Mouse (Mus musculus): ENCODE measurements at regions not wholly inside any gene's neighbourhood (a gene's known extent, or its start where the extent isn't known, plus 50 kb on each side); places are given as distances from the start of the nearest gene placed in this dataset.

GRCm38 (mm10) chr5:126954189-126954588 is 287.4 kb upstream of the Tmem132c start:
- Histone ChIP-seq H3K27ac (ENCODE audit: control insufficient read depth, insufficient read depth, low read depth, low read length, poor library complexity) (no peak overlapping the region), H3K4me3 (replicated peaks; ENCODE audit: control insufficient read depth, low read depth, low read length) (no peak overlapping the region), H3K4me1 (ENCODE audit: control insufficient read depth, insufficient read depth, low read length) (no peaks in the 10 kb centered on the region)
- WGBS: 68% methylated on average over 5 of the region's 5 CpGs
- TF ChIP-seq CTCF (IDR thresholded peaks at IDR 0.05; ENCODE audit: control insufficient read depth, insufficient read depth, low read length) (no peak), POLR2A (IDR thresholded peaks at IDR 0.05; ENCODE audit: borderline replicate concordance, control insufficient read depth, low read depth, low read length) (no peak)

GRCm38 (mm10) chr5:126954634-126955033 is 287.0 kb upstream of the Tmem132c start:
- Histone ChIP-seq H3K4me3 (replicated peaks; ENCODE audit: control insufficient read depth, low read depth, low read length) (no peak overlapping the region), H3K4me1 (ENCODE audit: control insufficient read depth, insufficient read depth, low read length) (no peaks in the 10 kb centered on the region), H3K27ac (ENCODE audit: control insufficient read depth, insufficient read depth, low read depth, low read length, poor library complexity) (no peak overlapping the region)
- whole genome bisulfite sequencing: 82% methylated on average over 6 of the region's 6 CpGs
- TF ChIP-seq POLR2A (IDR thresholded peaks at IDR 0.05; ENCODE audit: borderline replicate concordance, control insufficient read depth, low read depth, low read length): no peak
- no peak for TF ChIP-seq CTCF (IDR thresholded peaks at IDR 0.05; ENCODE audit: control insufficient read depth, insufficient read depth, low read length)

GRCm38 (mm10) chr5:126964577-126964976 is 277.0 kb upstream of the Tmem132c start:
- Histone ChIP-seq H3K4me1 (ENCODE audit: control insufficient read depth, insufficient read depth, low read length) (no peaks in the 10 kb centered on the region), H3K27ac (ENCODE audit: control insufficient read depth, insufficient read depth, low read depth, low read length, poor library complexity) (no peak overlapping the region), H3K4me3 (replicated peaks; ENCODE audit: control insufficient read depth, low read depth, low read length) (no peak overlapping the region)
- TF ChIP-seq CTCF (IDR thresholded peaks at IDR 0.05; ENCODE audit: control insufficient read depth, insufficient read depth, low read length) (no peak), POLR2A (IDR thresholded peaks at IDR 0.05; ENCODE audit: borderline replicate concordance, control insufficient read depth, low read depth, low read length) (no peak)
- 80% methylated on average over 4 of the region's 4 CpGs for WGBS

GRCm38 (mm10) chr5:126967076-126967475 is 274.5 kb upstream of the Tmem132c start:
- Histone ChIP-seq H3K4me3 (replicated peaks; ENCODE audit: control insufficient read depth, low read depth, low read length) (no peak overlapping the region), H3K27ac (ENCODE audit: control insufficient read depth, insufficient read depth, low read depth, low read length, poor library complexity) (no peak overlapping the region), H3K4me1 (ENCODE audit: control insufficient read depth, insufficient read depth, low read length) (no peaks in the 10 kb centered on the region)
- 69% methylated on average over 4 of the region's 4 CpGs for WGBS
- no peak for TF ChIP-seq CTCF (IDR thresholded peaks at IDR 0.05; ENCODE audit: control insufficient read depth, insufficient read depth, low read length)
- no peak for TF ChIP-seq POLR2A (IDR thresholded peaks at IDR 0.05; ENCODE audit: borderline replicate concordance, control insufficient read depth, low read depth, low read length)

- H3K27ac ChIP-seq (ENCODE audit: control insufficient read depth, insufficient read depth, low read depth, low read length, poor library complexity): no peak overlapping the region
- no peaks in the 10 kb centered on the region for H3K4me1 ChIP-seq (ENCODE audit: control insufficient read depth, insufficient read depth, low read length)
- WGBS: 80% methylated on average over 8 of the region's 8 CpGs
- H3K4me3 ChIP-seq (replicated peaks; ENCODE audit: control insufficient read depth, low read depth, low read length): no peak overlapping the region
- TF ChIP-seq CTCF (IDR thresholded peaks at IDR 0.05; ENCODE audit: control insufficient read depth, insufficient read depth, low read length) (no peak), POLR2A (IDR thresholded peaks at IDR 0.05; ENCODE audit: borderline replicate concordance, control insufficient read depth, low read depth, low read length) (no peak)
Observed at GRCm38 (mm10) chr5:126969373-126969772, 272.2 kb upstream of the Tmem132c start.

GRCm38 (mm10) chr5:126971284-126971683 is 270.3 kb upstream of the Tmem132c start:
- no peak for TF ChIP-seq CTCF (IDR thresholded peaks at IDR 0.05; ENCODE audit: control insufficient read depth, insufficient read depth, low read length)
- TF ChIP-seq POLR2A (IDR thresholded peaks at IDR 0.05; ENCODE audit: borderline replicate concordance, control insufficient read depth, low read depth, low read length): no peak
- Histone ChIP-seq H3K4me1 (ENCODE audit: control insufficient read depth, insufficient read depth, low read length) (no peaks in the 10 kb centered on the region), H3K27ac (ENCODE audit: control insufficient read depth, insufficient read depth, low read depth, low read length, poor library complexity) (no peak overlapping the region), H3K4me3 (replicated peaks; ENCODE audit: control insufficient read depth, low read depth, low read length) (no peak overlapping the region)
- 58% methylated on average over 2 of the region's 2 CpGs for WGBS

GRCm38 (mm10) chr5:126971981-126972380 is 269.6 kb upstream of the Tmem132c start:
- 67% methylated on average over 1 of the region's 1 CpGs for WGBS
- TF ChIP-seq CTCF (IDR thresholded peaks at IDR 0.05; ENCODE audit: control insufficient read depth, insufficient read depth, low read length) (no peak), POLR2A (IDR thresholded peaks at IDR 0.05; ENCODE audit: borderline replicate concordance, control insufficient read depth, low read depth, low read length) (no peak)

GRCm38 (mm10) chr5:126973425-126973824 is 268.2 kb upstream of the Tmem132c start:
- H3K4me1 ChIP-seq (ENCODE audit: control insufficient read depth, insufficient read depth, low read length): no peaks in the 10 kb centered on the region
- TF ChIP-seq POLR2A (IDR thresholded peaks at IDR 0.05; ENCODE audit: borderline replicate concordance, control insufficient read depth, low read depth, low read length) (no peak), CTCF (IDR thresholded peaks at IDR 0.05; ENCODE audit: control insufficient read depth, insufficient read depth, low read length) (no peak)
- no peak overlapping the region for H3K27ac ChIP-seq (ENCODE audit: control insufficient read depth, insufficient read depth, low read depth, low read length, poor library complexity)
- no peak overlapping the region for H3K4me3 ChIP-seq (replicated peaks; ENCODE audit: control insufficient read depth, low read depth, low read length)
- 56% methylated on average over 3 of the region's 3 CpGs for WGBS

More at GRCm38 (mm10) chr5:126971981-126972380, 269.6 kb upstream of the Tmem132c start:
- Histone ChIP-seq H3K4me1 (ENCODE audit: control insufficient read depth, insufficient read depth, low read length) (no peaks in the 10 kb centered on the region), H3K4me3 (replicated peaks; ENCODE audit: control insufficient read depth, low read depth, low read length) (no peak overlapping the region), H3K27ac (ENCODE audit: control insufficient read depth, insufficient read depth, low read depth, low read length, poor library complexity) (no peak overlapping the region)

- no peak overlapping the region for H3K27ac ChIP-seq (ENCODE audit: control insufficient read depth, insufficient read depth, low read depth, low read length, poor library complexity)
- H3K4me3 ChIP-seq (replicated peaks; ENCODE audit: control insufficient read depth, low read depth, low read length): no peak overlapping the region
- WGBS: 83% methylated on average over 3 of the region's 3 CpGs
- H3K4me1 ChIP-seq (ENCODE audit: control insufficient read depth, insufficient read depth, low read length): no peaks in the 10 kb centered on the region
- TF ChIP-seq CTCF (IDR thresholded peaks at IDR 0.05; ENCODE audit: control insufficient read depth, insufficient read depth, low read length) (no peak), POLR2A (IDR thresholded peaks at IDR 0.05; ENCODE audit: borderline replicate concordance, control insufficient read depth, low read depth, low read length) (no peak)
Observed at GRCm38 (mm10) chr5:126974565-126974964, 267.0 kb upstream of the Tmem132c start.

Measured in bone marrow, adult 2 months (tissue).